Mouse (Mus musculus) midbrain, embryonic 11.5 days (tissue): ENCODE data around the gene Sfxn5. TPM values are rescaled to one million over a fixed set of nuclear protein-coding genes. Genes with fewer than 3 reads are reported as not detected.

Experiments used
- ATAC-seq: fragments of 200-750 bp; cut with Nextera tagmentation; 2 replicates; pipeline ENCODE4 v1.8.0; 2017; ENCODE audit warnings: moderate TSS enrichment, moderate library complexity; ENCODE audit not compliant: low FRiP score
- DNase-seq: peaks from one replicate; pipeline ENCODE4 v3.0.0; 2015; ENCODE audit warnings: low spot score; ENCODE audit errors: missing footprints
- H3K27ac ChIP-seq: fragments of 300-500 bp; sonication (generic); 2 replicates; pipeline ENCODE4 v1.5.1; 2014; ENCODE audit warnings: low read depth, low read length
- H3K27me3 ChIP-seq: fragments of 300-500 bp; sonication (generic); 2 replicates; pipeline ENCODE4 v1.6.1; 2014; ENCODE audit warnings: mild to moderate bottlenecking, low read length, moderate library complexity, mixed read lengths; ENCODE audit not compliant: control insufficient read depth, insufficient read depth
- H3K36me3 ChIP-seq: fragments of 300-500 bp; sonication (generic); 2 replicates; pipeline ENCODE4 v1.6.1; 2014; ENCODE audit warnings: mild to moderate bottlenecking, low read length, moderate library complexity, mixed read lengths; ENCODE audit not compliant: control insufficient read depth, insufficient read depth
- H3K4me1 ChIP-seq: fragments of 300-500 bp; sonication (generic); 2 replicates; pipeline ENCODE4 v1.6.1; 2014; ENCODE audit warnings: low read length; ENCODE audit not compliant: control insufficient read depth, insufficient read depth
- H3K4me2 ChIP-seq: fragments of 300-500 bp; sonication (generic); 2 replicates; pipeline ENCODE4 v1.6.1; 2014; ENCODE audit warnings: mild to moderate bottlenecking, moderate library complexity
- H3K4me3 ChIP-seq: fragments of 300-500 bp; sonication (generic); 2 replicates; pipeline ENCODE4 v1.5.1; 2014; ENCODE audit warnings: low read depth, low read length
- H3K9ac ChIP-seq: fragments of 300-500 bp; sonication (generic); 2 replicates; pipeline ENCODE4 v1.6.1; 2014; ENCODE audit warnings: low read length
- H3K9me3 ChIP-seq: fragments of 300-500 bp; sonication (generic); 2 replicates; pipeline ENCODE4 v1.6.1; 2016; ENCODE audit warnings: low read length; ENCODE audit not compliant: control insufficient read depth
- WGBS: fragments of 180-500 bp; shearing (Covaris S2); extraction: QIAGEN DNeasy Blood & Tissue Kit; methylation state at CpG from one replicate; pipeline ENCODE4 v1.1.7; 2014; 5-methylcytosine and 5-hydroxymethylcytosine counted together
- polyA plus RNA-seq: library from polyadenylated mRNA; unstranded; fragments of >200 nt; fragmentation: Nextera tagmentation; extraction: Ambion mirVana; gene quantifications from 2 replicates; pipeline ENCODE4 v1.2.1, GENCODE M21; 2014

Gene Sfxn5
- polyA plus RNA-seq, 1 experiment from 2014 or later: 6.2 TPM

DNA sequence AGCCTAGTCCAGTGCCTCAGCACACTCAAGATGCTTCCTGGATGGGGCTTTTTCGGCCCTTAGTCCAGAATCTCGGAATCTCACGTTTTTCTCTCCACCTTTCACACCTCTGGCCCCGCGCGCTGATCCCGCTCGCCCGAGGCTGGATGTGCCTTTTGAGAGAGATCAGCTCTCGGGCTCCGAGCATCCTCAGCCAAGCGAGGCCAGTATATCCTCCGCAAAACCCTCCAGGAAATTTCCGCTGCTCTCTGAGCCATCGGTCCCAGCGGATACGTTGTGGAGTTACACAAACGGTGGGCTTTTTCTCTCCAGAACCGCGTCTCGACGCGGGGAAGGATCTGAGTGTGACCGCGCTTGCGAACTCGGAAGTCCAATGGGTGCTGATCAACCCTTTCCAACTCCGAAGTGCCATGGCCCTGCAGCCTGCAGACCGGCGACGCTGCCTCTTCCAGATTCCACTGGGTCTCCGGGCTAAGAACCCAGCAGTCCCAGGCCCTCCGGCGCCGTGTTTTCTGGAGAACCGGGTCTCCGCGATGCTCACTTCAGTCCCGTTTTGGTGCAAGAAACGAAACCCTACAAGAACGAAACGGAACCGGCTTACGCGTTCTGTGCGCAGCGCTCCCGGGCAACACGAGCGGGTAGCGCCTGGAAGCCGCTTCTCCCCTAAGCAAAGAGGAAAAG is 143.2 kb downstream of the Sfxn5 start:
- H3K27ac ChIP-seq: no peak overlapping the region
- peak; percentile 98 for DNase-seq
- H3K27me3 ChIP-seq: peaks cover 93% of the 10 kb centered on the region
- WGBS: under 1% methylated on average over 52 of the region's 52 CpGs
- H3K9ac ChIP-seq: peak overlapping the region; percentile 21
- H3K4me2 ChIP-seq: peak overlapping the region; percentile 51
- H3K4me1 ChIP-seq: peaks cover 29% of the 10 kb centered on the region
- no peaks in the 10 kb centered on the region for H3K9me3 ChIP-seq
- H3K36me3 ChIP-seq: no peaks in the 10 kb centered on the region
- peak overlapping the region; percentile 33 for H3K4me3 ChIP-seq
- no peak for ATAC-seq

DNA sequence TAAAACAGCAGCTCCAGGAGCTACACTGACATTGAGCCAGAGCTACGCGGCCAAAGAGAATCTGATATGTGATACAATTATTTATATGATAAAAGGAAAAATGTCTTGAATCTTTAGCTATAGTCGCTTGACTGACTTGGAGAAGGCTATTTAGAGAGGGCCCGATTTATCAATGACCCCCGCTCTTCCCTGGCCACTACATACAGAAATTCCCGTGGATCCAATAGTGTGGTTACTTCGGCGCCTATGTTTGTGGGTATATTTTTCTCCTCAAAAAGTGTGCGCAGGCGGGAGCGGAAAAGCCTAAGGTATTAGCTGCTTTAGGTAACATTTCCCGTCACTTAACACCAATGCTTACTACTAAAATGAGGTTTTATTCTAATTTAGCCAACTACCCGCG is 143.9 kb downstream of the Sfxn5 start:
- Histone ChIP-seq H3K9me3 (no peaks in the 10 kb centered on the region), H3K4me2 (peak overlapping the region; percentile 51; the same call in 1 of the 2 replicates), H3K4me1 (peaks cover 29% of the 10 kb centered on the region), H3K4me3 (peak overlapping the region; percentile 33; the same call in 1 of the 2 replicates), H3K27ac (no peak overlapping the region), H3K36me3 (no peaks in the 10 kb centered on the region), H3K27me3 (peaks cover 92% of the 10 kb centered on the region), H3K9ac (no peak overlapping the region)
- WGBS: 4% methylated on average over 14 of the region's 14 CpGs
- ATAC-seq (no peak), DNase-seq (peak; percentile 94)

DNA sequence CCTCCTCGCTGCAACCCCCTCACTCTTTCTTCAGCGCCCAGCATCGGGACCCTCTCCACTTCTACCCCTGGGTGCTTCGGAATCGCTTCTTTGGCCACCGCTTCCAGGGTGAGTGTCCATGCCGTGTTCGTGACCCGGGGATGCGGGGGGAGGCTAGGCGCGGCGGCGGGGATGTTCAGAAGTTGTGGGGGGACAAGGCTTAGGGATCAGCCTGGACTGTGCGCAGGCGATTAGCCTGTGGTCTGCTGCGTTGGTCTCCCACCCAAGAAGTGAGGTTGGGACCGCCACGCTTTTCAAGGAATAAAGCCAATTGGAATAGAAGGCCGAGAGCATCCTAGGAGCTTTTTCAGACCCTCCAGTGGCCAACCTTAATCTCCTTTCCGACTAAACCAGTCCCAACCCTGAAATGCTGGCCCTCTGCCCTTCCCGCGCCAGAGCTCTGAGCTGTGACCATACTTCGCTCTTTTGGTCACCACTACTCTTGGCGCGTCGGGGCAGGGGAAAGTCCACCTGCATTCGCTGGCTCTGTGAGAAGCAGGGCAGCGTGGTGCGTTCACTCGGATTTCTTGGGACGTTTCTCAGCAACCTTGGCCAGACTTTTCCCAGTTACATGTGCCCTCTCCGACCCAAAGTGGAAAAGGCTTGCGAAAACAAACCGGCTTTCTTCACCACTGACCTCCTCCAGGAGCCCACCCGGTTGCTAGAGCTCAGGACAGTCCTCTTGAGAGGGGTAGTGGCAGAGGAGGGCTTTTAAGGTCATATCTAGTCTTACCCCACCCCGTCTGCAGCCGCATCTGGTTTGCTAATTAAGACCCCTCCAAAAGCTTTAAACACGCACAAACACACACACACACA is 144.7 kb downstream of the Sfxn5 start:
- peak; percentile 96 for DNase-seq
- Histone ChIP-seq H3K9me3 (no peaks in the 10 kb centered on the region), H3K4me3 (peak overlapping the region; percentile 47), H3K27ac (no peak overlapping the region), H3K36me3 (no peaks in the 10 kb centered on the region), H3K27me3 (peaks cover 89% of the 10 kb centered on the region), H3K4me2 (peak overlapping the region; percentile 88), H3K9ac (peak overlapping the region; percentile 49), H3K4me1 (peaks cover 29% of the 10 kb centered on the region)
- under 1% methylated on average over 39 of the region's 39 CpGs for WGBS
- peak; percentile 30; the same call in 1 of the 2 replicates for ATAC-seq

DNA sequence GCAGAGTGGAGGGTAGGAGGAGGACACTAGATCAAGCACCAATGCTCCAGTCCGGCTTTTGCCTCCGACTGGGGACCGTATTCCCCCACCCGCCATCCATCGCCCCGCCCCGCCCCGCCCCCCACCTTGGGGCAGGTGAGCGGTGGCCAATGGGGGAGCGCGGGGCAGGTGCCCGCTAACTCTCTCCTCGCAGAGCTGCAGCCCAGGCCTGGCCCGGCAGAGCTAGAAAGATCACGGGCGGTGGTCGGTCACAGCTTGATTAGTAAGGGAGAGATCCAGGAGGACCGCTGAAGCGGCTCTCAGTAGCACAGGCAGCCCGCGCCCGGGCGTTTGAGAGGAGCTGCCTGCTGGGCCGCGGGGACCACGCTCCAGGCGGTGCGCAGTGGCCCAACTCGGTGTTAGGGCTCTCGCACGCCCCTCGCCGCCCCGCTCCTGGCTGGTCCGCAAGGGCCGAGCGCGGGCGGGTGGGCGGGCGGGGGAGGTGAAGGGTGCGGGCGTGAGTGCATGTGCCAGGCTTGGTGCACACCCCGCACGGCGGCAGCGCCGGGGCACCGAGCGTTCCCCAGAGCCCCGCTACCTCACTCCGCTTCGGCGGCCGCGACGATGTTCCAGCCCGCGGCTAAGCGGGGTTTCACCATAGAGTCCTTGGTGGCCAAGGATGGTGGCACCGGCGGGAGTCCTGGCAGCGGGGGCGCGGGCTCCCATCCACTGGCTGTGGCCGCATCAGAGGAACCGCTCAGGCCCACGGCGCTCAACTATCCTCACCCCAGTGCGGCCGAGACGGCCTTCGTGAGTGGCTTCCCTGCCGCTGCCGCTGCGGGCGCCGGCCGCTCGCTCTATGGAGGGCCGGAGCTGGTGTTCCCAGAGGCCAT is 145.6 kb downstream of the Sfxn5 start, which contains the start of gene Emx1:
TSS of gene Emx1 (plus strand) at position 99 of the 872 bp plus-strand sequence.
- Histone ChIP-seq H3K4me3 (peak within 1 kb of the TSS; percentile 47), H3K9ac (peak within 1 kb of the TSS; percentile 49), H3K27ac (no peak within 1 kb of the TSS), H3K36me3 (no peaks in the 10 kb centered on the region), H3K4me2 (peak within 1 kb of the TSS; percentile 88), H3K4me1 (peaks cover 29% of the 10 kb centered on the region), H3K27me3 (peaks cover 80% of the 10 kb centered on the region), H3K9me3 (no peaks in the 10 kb centered on the region)
- WGBS: under 1% methylated on average over 72 of the region's 81 CpGs
- DNase-seq (peak; percentile 96), ATAC-seq (peak; percentile 66)

DNA sequence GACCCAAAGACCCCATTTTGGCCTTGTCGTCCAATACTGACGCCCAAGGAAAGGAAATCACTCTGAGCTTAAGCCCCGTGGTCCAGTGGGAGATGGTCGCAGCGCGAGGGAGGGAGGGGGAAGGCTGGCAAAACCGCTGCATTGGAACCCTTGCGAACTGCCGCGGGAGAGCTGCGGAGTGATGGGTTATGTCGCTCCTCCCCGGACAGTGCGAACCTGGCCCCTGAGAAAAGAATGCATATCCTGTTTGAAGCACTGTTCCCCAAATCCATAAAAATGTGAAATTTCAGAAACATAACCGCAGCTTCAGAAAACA is 146.5 kb downstream of the Sfxn5 start:
- Histone ChIP-seq H3K9ac (no peak overlapping the region), H3K4me3 (peak overlapping the region; percentile 47; the same call in 1 of the 2 replicates), H3K4me2 (peak overlapping the region; percentile 88), H3K9me3 (no peaks in the 10 kb centered on the region), H3K36me3 (no peaks in the 10 kb centered on the region), H3K27ac (no peak overlapping the region), H3K27me3 (peaks cover 72% of the 10 kb centered on the region), H3K4me1 (peaks cover 29% of the 10 kb centered on the region)
- under 1% methylated on average over 15 of the region's 15 CpGs for WGBS
- ATAC-seq (no peak), DNase-seq (no peak)

DNA sequence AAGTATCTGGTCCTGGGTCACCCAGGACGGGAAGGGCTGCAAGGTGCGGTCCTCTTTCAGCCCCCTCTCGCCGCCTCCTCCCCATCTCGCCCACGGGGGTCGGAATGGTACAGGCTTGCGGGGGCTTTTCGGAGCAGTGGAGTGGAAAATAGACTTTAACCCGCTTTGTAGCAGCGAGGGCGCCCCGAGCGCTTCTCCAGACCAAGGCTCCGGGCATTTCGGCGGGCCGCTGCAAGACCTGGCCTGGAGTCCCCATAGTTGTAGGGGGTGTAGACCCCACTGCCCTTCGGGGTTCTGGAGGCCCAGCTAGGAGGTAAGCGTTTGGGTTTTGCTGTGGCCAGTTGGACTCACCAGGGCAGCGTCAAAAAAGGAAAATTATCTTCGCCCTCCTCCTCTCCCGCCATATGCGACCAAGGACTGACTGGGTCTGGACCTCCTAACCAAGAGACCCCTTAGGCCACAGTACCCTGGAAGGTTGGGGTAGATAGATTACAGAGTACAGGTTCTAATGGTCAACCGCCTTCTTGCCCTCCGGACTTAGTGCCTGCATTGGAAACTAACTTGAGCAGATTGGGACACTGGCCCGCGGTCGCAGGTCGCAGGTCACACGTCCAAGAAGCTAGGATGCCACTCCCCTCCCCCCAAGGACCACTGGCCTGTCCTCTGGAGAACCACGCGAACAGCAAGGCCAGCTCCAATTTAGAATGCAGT is 147.0 kb downstream of the Sfxn5 start:
- ATAC-seq: no peak; the same call in 1 of the 2 replicates
- no peaks in the 10 kb centered on the region for H3K9me3 ChIP-seq
- peaks cover 29% of the 10 kb centered on the region for H3K4me1 ChIP-seq
- peak; percentile 95 for DNase-seq
- peak overlapping the region; percentile 36 for H3K4me2 ChIP-seq
- no peaks in the 10 kb centered on the region for H3K36me3 ChIP-seq
- H3K9ac ChIP-seq: no peak overlapping the region
- H3K27ac ChIP-seq: no peak overlapping the region
- 2% methylated on average over 32 of the region's 33 CpGs for whole genome bisulfite sequencing
- peak overlapping the region; percentile 20; the same call in 1 of the 2 replicates for H3K4me3 ChIP-seq
- H3K27me3 ChIP-seq: peaks cover 67% of the 10 kb centered on the region

DNA sequence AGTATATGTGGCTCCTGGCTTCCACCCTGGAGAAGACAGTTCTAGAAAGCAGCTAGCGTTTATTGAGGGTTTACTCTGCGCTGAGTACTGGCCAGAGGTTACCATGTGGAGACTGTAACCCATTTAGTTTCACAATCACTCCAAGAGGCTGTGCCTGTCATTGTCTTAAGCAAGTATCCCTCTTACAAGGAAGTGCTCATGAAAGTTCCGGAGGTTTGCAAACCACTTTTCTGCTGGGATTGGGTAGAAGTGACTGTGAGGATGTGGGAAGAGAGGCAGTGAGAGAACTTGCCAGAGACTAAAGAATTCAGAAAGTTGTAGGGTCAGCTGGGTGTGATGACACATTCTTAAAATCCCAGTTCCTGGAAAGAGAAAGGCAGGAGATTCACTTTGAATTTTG is 149.3 kb downstream of the Sfxn5 start:
- ATAC-seq: no peak
- no peak overlapping the region for H3K27ac ChIP-seq
- DNase-seq: peak; percentile 81
- H3K4me3 ChIP-seq: no peak overlapping the region
- H3K4me1 ChIP-seq: peaks cover 24% of the 10 kb centered on the region
- H3K27me3 ChIP-seq: peaks cover 48% of the 10 kb centered on the region
- 61% methylated on average over 3 of the region's 3 CpGs for WGBS
- no peaks in the 10 kb centered on the region for H3K9me3 ChIP-seq
- H3K9ac ChIP-seq: no peak overlapping the region
- H3K4me2 ChIP-seq: no peak overlapping the region
- no peaks in the 10 kb centered on the region for H3K36me3 ChIP-seq

DNA sequence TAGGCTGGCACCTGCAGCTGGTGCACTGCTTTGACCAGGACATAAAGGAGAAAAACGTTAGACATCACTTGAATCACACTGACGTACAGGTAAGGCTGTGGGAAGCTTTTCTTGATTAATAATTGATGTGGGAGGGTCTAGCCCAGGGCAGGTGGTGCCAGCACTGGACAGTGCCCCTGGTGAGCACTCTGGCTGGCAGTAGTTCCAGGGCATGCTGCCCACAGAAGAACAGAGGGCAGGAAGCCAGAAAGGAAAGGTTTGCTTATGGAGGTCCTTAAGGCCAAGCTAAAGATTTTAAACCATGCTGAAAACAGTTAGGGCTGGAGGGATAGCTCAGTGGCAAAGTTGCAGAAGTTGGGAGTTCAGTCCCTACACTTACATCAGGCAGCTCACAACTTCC is 153.2 kb downstream of the Sfxn5 start:
- H3K36me3 ChIP-seq: no peaks in the 10 kb centered on the region
- no peak overlapping the region for H3K4me2 ChIP-seq
- H3K9ac ChIP-seq: no peak overlapping the region
- ATAC-seq (no peak), DNase-seq (no peak)
- H3K4me3 ChIP-seq: no peak overlapping the region
- no peaks in the 10 kb centered on the region for H3K4me1 ChIP-seq
- WGBS: 79% methylated on average over 2 of the region's 2 CpGs
- H3K27me3 ChIP-seq: peaks cover 11% of the 10 kb centered on the region
- H3K9me3 ChIP-seq: no peaks in the 10 kb centered on the region
- H3K27ac ChIP-seq: no peak overlapping the region
